Mouse (Mus musculus) testis, adult 2 months (tissue): ENCODE results near the gene Foxb1.

ENCODE experiments used
- CTCF ChIP-seq: fragments of 200-500 bp; IDR thresholded peaks from 2 replicates; pipeline ENCODE4 v1.5.1; 2012; ENCODE audit warnings: low read depth, mild to moderate bottlenecking, inconsistent platforms, low read length, moderate library complexity; ENCODE audit not compliant: control insufficient read depth, insufficient read depth, insufficient replicate concordance
- POLR2A ChIP-seq: fragments of 200-500 bp; IDR thresholded peaks from 2 replicates; pipeline ENCODE4 v1.6.1; 2012; ENCODE audit warnings: low read depth, mild to moderate bottlenecking, inconsistent platforms, low read length, moderate library complexity; ENCODE audit not compliant: control insufficient read depth

DNA sequence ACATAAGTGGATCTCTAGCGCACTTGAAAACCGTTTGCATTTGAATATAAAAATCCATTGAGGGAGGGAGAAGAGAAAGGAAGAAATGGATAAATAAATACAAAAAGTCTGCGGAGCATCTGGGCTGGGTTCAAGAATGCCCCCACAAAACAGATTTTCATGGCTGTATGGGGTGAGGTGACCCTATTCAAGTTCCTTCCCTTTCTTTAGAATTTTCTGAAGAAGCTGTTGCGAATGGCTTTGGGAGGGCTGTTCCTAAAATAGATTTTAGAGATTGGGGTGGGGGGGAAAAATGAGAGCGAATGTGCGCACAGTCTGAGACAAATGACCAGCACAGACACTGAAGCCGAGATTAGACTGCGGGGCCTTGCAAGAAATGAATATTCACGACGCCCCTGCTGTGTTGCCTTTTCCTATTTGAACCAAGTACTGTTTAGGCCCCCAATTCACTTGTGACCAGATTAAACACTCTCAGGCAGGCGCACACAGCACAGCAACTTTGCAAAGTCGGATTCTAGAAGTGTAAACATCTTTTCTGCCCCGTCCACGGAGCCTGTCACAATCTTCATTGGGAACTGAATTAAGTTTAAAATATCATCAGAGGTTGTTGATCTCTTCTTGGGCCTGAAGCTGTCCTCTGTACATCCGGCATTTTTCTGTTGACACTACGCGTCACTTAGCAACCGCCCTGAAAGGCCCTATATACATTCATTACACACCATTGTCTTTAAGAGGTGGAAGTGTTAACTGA is 47.0 kb downstream of the Foxb1 start:
- no peak for TF ChIP-seq CTCF
- no peak for TF ChIP-seq POLR2A
